Mouse (Mus musculus) urinary bladder, postnatal 14 days (tissue): ENCODE data around the gene Dnlz.

Experiments
- DNase-seq: peaks from one replicate; pipeline ENCODE4 v3.0.0; 2021; ENCODE audit warnings: low spot score

The Dnlz gene

DNA sequence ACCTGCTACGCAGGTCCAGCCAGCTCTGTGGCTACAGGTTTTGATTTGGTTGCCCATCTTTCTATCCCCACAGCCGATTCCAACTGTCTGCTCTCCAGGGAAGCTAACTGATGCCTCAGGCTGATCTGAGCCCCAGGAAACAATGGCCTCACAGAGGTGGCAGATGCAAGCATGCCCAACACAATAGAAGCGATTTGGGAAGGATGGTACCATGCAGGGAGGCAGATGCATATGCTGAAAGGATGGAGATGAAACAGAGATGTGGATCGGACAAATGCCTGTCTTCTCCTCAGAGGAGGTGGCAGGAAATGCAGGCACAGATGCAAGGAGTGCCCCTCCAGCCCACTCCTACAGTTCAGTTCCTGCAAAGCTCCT lies 53.1 kb downstream of the Dnlz start:
- no peak for DNase-seq

DNA sequence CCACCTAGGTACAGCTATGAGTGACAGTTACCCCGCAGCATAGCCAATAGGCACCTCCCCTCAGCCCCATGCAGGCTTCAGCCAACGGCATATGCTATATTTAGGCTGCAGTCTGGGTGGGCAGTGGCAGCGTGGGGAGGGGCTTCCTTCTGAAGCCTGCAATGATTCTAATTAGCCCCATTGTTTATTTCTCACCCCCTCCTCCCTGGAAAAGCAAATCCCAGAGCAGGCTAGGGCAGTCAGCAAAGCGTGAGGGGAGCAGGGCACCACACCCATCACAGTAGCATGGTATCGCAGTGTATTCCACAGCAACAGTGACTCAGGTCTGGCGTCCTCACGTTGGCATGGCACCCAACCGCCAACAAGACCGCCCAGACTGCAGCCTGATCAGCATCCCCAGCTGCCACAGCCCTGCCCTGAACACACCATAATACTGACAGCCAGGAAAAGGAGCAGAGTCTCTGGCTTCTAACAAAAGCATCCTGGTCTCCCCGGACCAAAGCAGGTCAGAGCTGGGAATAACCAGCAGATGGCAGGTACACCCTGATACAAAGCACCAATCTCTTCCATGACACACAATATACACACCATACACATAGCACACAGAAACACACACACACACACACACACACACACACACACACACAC lies 53.6 kb downstream of the Dnlz start:
- DNase-seq: peak; percentile 56
